ENCODE assay signal across 8 mouse cellular contexts in genomic region chr14:11555061-11555501, GRCm38 (mm10). TPM values are rescaled to one million over a fixed set of nuclear protein-coding genes. Genes with fewer than 3 reads are reported as not detected.
DNase-seq lines count a peak whose midpoint lies in the region; ATAC-seq and TF ChIP-seq lines count a peak whose summit lies in the region.

No protein-coding gene starts in this region.

- peak; percentile 14 for DNase-seq in layer of hippocampus, adult 11-12 months (ENCODE audit: low spot score)
- no peak for DNase-seq in layer of hippocampus, adult 9-11 months
- DNase-seq in cerebellum, adult 11-12 months: peak; percentile 60
- no peak for DNase-seq in lung, postnatal 0 days (ENCODE audit: low spot score)

- H3K4me1 ChIP-seq in forebrain, embryonic 15.5 days: peaks cover 31% of the 10 kb centered on the region
- peaks cover 15% of the 10 kb centered on the region for H3K4me1 ChIP-seq in intestine, embryonic 16.5 days (ENCODE audit: control insufficient read depth, insufficient read depth, low read length)
- H3K4me1 ChIP-seq in lung, postnatal 0 days (ENCODE audit: insufficient read depth, low read depth, low read length): peaks cover 13% of the 10 kb centered on the region
- H3K4me1 ChIP-seq in stomach, embryonic 15.5 days: peaks cover 23% of the 10 kb centered on the region

- no peaks in the 10 kb centered on the region for H3K27me3 ChIP-seq in forebrain, embryonic 15.5 days
- H3K27me3 ChIP-seq in intestine, embryonic 16.5 days (replicated peaks; ENCODE audit: control insufficient read depth, insufficient read depth, low read length): no peaks in the 10 kb centered on the region
- no peaks in the 10 kb centered on the region for H3K27me3 ChIP-seq in lung, postnatal 0 days (replicated peaks; ENCODE audit: insufficient read depth, low read length)
- no peaks in the 10 kb centered on the region for H3K27me3 ChIP-seq in stomach, embryonic 15.5 days (replicated peaks)

- H3K9ac ChIP-seq in forebrain, embryonic 15.5 days (replicated peaks): peak overlapping the region; percentile 84
- peak overlapping the region; percentile 90 for H3K9ac ChIP-seq in intestine, embryonic 16.5 days (ENCODE audit: low read depth, low read length)
- peak overlapping the region; percentile 69 for H3K9ac ChIP-seq in lung, postnatal 0 days (replicated peaks; ENCODE audit: low read depth)
- peak overlapping the region; percentile 87 for H3K9ac ChIP-seq in stomach, embryonic 15.5 days

- H3K27ac ChIP-seq in forebrain, embryonic 15.5 days (replicated peaks): peak overlapping the region; percentile 97
- H3K27ac ChIP-seq in intestine, embryonic 16.5 days (ENCODE audit: low read length): peak overlapping the region; percentile 98
- peak overlapping the region; percentile 94; the same call in 1 of the 2 replicates for H3K27ac ChIP-seq in lung, postnatal 0 days (ENCODE audit: low read length)
- H3K27ac ChIP-seq in stomach, embryonic 15.5 days: peak overlapping the region; percentile 98

- no peaks in the 10 kb centered on the region for H3K36me3 ChIP-seq in forebrain, embryonic 15.5 days
- H3K36me3 ChIP-seq in intestine, embryonic 16.5 days (ENCODE audit: control insufficient read depth, insufficient read depth, low read length): no peaks in the 10 kb centered on the region
- H3K36me3 ChIP-seq in lung, postnatal 0 days (ENCODE audit: insufficient read depth, low read length): no peaks in the 10 kb centered on the region
- H3K36me3 ChIP-seq in stomach, embryonic 15.5 days: no peaks in the 10 kb centered on the region

- no peaks in the 10 kb centered on the region for H3K9me3 ChIP-seq in forebrain, embryonic 15.5 days
- no peaks in the 10 kb centered on the region for H3K9me3 ChIP-seq in intestine, embryonic 16.5 days (ENCODE audit: control insufficient read depth, low read length)
- no peaks in the 10 kb centered on the region for H3K9me3 ChIP-seq in lung, postnatal 0 days (ENCODE audit: low read length)
- H3K9me3 ChIP-seq in stomach, embryonic 15.5 days: no peaks in the 10 kb centered on the region

- no peak for ATAC-seq in forebrain, embryonic 15.5 days (replicated peaks)
- ATAC-seq in intestine, embryonic 16.5 days: no peak
- no peak for ATAC-seq in lung, postnatal 0 days
- ATAC-seq in stomach, embryonic 15.5 days (ENCODE audit: insufficient read depth, low FRiP score, low read depth): no peak
- no peak for ATAC-seq in granulocyte monocyte progenitor cell, adult 5-6 weeks (replicated peaks; ENCODE audit: poor library complexity, severe bottlenecking)

- H3K4me3 ChIP-seq in forebrain, embryonic 15.5 days: peak overlapping the region; percentile 84
- H3K4me3 ChIP-seq in intestine, embryonic 16.5 days (ENCODE audit: low read length): peak overlapping the region; percentile 71
- peak overlapping the region; percentile 81 for H3K4me3 ChIP-seq in lung, postnatal 0 days (ENCODE audit: low read depth, low read length)
- H3K4me3 ChIP-seq in stomach, embryonic 15.5 days (replicated peaks): peak overlapping the region; percentile 85

- no peak for TF ChIP-seq CTCF in lung, postnatal 0 days (IDR thresholded peaks at IDR 0.05)

- TF ChIP-seq EP300 in lung, postnatal 0 days (IDR thresholded peaks at IDR 0.05): no peak

- peak overlapping the region; percentile 95 for H3K4me2 ChIP-seq in forebrain, embryonic 15.5 days (replicated peaks)
- H3K4me2 ChIP-seq in intestine, embryonic 16.5 days (ENCODE audit: low read depth, low read length): peak overlapping the region; percentile 98
- peak overlapping the region; percentile 93 for H3K4me2 ChIP-seq in lung, postnatal 0 days (replicated peaks; ENCODE audit: low read depth, low read length)
- H3K4me2 ChIP-seq in stomach, embryonic 15.5 days: peak overlapping the region; percentile 88

- 0% methylated on average over 17 of the region's 17 CpGs for WGBS in forebrain, embryonic 15.5 days
- WGBS in intestine, embryonic 16.5 days: under 1% methylated on average over 17 of the region's 17 CpGs
- under 1% methylated on average over 17 of the region's 17 CpGs for WGBS in lung, postnatal 0 days
- under 1% methylated on average over 17 of the region's 17 CpGs for WGBS in stomach, embryonic 15.5 days

RNA-seq across cellular contexts. Expression of gene Ptprg, which starts 1.7 kb away (rescaled TPM):
- 30.1 and 34.9 TPM in 2 replicates for polyA plus RNA-seq in forebrain, embryonic 15.5 days (2015; fragmentation: Nextera tagmentation; extraction: Ambion mirVana)
- 14.3 and 14.7 TPM in 2 replicates for polyA plus RNA-seq in intestine, embryonic 16.5 days (2015; fragmentation: Nextera tagmentation; extraction: Ambion mirVana)
- polyA plus RNA-seq in lung, postnatal 0 days (2015; fragmentation: Nextera tagmentation; extraction: Ambion mirVana): 19.4 and 25.4 TPM in 2 replicates
- polyA plus RNA-seq in stomach, embryonic 15.5 days (2015; fragmentation: Nextera tagmentation; extraction: Ambion mirVana): 22.9 and 24.1 TPM in 2 replicates
- total RNA-seq in granulocyte monocyte progenitor cell, adult 5-6 weeks (2014; fragmentation: Nextera tagmentation): not detected in 2 replicates
- not detected in 2 replicates for total RNA-seq in granulocyte monocyte progenitor cell, adult 5-6 weeks (2017)

Comparison
In these comparisons a context has a peak if more than half of its experiments do, and no peak if none do; other contexts are left out.
1. DNase-seq: peak in layer of hippocampus, adult 11-12 months (single experiment) and cerebellum, adult 11-12 months (single experiment); none in layer of hippocampus, adult 9-11 months (single experiment) and lung, postnatal 0 days (single experiment).
2. Peak in every context shown above with its lines, with median percentiles within 50 percentile points of each other: H3K27ac ChIP-seq, H3K4me2 ChIP-seq, H3K4me3 ChIP-seq and H3K9ac ChIP-seq.